Mouse (Mus musculus) hindbrain, embryonic 15.5 days (tissue): Measurements from ENCODE around the gene Mrc2. TPM values are rescaled to one million over a fixed set of nuclear protein-coding genes. Genes with fewer than 3 reads are reported as not detected.

Experiments
- ATAC-seq: fragments of 200-750 bp; cut with Nextera tagmentation; 2 replicates; pipeline ENCODE4 v1.8.0; 2017; ENCODE audit warnings: low read depth, moderate number of reproducible peaks, moderate TSS enrichment; ENCODE audit not compliant: low FRiP score
- H3K27ac ChIP-seq: fragments of 300-500 bp; sonication (generic); replicated peaks from 2 replicates; pipeline ENCODE4 v1.5.1; 2015; ENCODE audit warnings: mild to moderate bottlenecking, inconsistent platforms
- H3K27me3 ChIP-seq: fragments of 300-500 bp; sonication (generic); 2 replicates; pipeline ENCODE4 v1.6.1; 2015; ENCODE audit warnings: control low read depth, inconsistent platforms
- H3K36me3 ChIP-seq: fragments of 300-500 bp; sonication (generic); 2 replicates; pipeline ENCODE4 v1.6.1; 2015; ENCODE audit warnings: control low read depth, inconsistent platforms
- H3K4me1 ChIP-seq: fragments of 300-500 bp; sonication (generic); replicated peaks from 2 replicates; pipeline ENCODE4 v1.6.1; 2015; ENCODE audit warnings: control low read depth, inconsistent platforms
- H3K4me2 ChIP-seq: fragments of 300-500 bp; sonication (generic); 2 replicates; pipeline ENCODE4 v1.6.1; 2015; ENCODE audit warnings: moderate library complexity, mild to moderate bottlenecking, inconsistent platforms
- H3K4me3 ChIP-seq: fragments of 300-500 bp; sonication (generic); 2 replicates; pipeline ENCODE4 v1.5.1; 2015; ENCODE audit warnings: mild to moderate bottlenecking, inconsistent platforms
- H3K9ac ChIP-seq: fragments of 300-500 bp; sonication (generic); 2 replicates; pipeline ENCODE4 v1.6.1; 2015; ENCODE audit warnings: inconsistent platforms
- H3K9me3 ChIP-seq: fragments of 300-500 bp; sonication (generic); 2 replicates; pipeline ENCODE4 v1.6.1; 2016; ENCODE audit warnings: control low read depth, inconsistent platforms
- whole genome bisulfite sequencing: fragments of 180-500 bp; shearing (Covaris S2); methylation state at CpG from one replicate; pipeline ENCODE4 v1.1.7; 2015; 5-methylcytosine and 5-hydroxymethylcytosine counted together
- polyA plus RNA-seq: library from polyadenylated mRNA; unstranded; fragments of >200 nt; fragmentation: Nextera tagmentation; extraction: Ambion mirVana; gene quantifications from 2 replicates; pipeline ENCODE4 v1.2.1, GENCODE M21; 2015

The Mrc2 gene
- polyA plus RNA-seq, 1 experiment from 2014 or later: 5.8 TPM

GRCm38 (mm10) chr11:105371818-105372217 is 79.4 kb downstream of the Mrc2 start:
- no peaks in the 10 kb centered on the region for H3K27me3 ChIP-seq
- 87% methylated on average over 9 of the region's 9 CpGs for WGBS
- no peak for ATAC-seq

GRCm38 (mm10) chr11:105373881-105374280 is 81.4 kb downstream of the Mrc2 start:
- H3K4me3 ChIP-seq: no peak overlapping the region
- no peak for ATAC-seq
- no peaks in the 10 kb centered on the region for H3K36me3 ChIP-seq
- H3K4me1 ChIP-seq: no peaks in the 10 kb centered on the region
- no peaks in the 10 kb centered on the region for H3K9me3 ChIP-seq
- H3K4me2 ChIP-seq: no peak overlapping the region
- 80% methylated on average over 8 of the region's 8 CpGs for WGBS
- no peaks in the 10 kb centered on the region for H3K27me3 ChIP-seq
- H3K9ac ChIP-seq: no peak overlapping the region
- H3K27ac ChIP-seq: no peak overlapping the region

More at GRCm38 (mm10) chr11:105371818-105372217, 79.4 kb downstream of the Mrc2 start:
- H3K9me3 ChIP-seq: no peaks in the 10 kb centered on the region
- H3K4me3 ChIP-seq: no peak overlapping the region
- H3K4me2 ChIP-seq: no peak overlapping the region
- H3K36me3 ChIP-seq: no peaks in the 10 kb centered on the region
- no peak overlapping the region for H3K27ac ChIP-seq
- H3K4me1 ChIP-seq: no peaks in the 10 kb centered on the region
- H3K9ac ChIP-seq: no peak overlapping the region

DNA sequence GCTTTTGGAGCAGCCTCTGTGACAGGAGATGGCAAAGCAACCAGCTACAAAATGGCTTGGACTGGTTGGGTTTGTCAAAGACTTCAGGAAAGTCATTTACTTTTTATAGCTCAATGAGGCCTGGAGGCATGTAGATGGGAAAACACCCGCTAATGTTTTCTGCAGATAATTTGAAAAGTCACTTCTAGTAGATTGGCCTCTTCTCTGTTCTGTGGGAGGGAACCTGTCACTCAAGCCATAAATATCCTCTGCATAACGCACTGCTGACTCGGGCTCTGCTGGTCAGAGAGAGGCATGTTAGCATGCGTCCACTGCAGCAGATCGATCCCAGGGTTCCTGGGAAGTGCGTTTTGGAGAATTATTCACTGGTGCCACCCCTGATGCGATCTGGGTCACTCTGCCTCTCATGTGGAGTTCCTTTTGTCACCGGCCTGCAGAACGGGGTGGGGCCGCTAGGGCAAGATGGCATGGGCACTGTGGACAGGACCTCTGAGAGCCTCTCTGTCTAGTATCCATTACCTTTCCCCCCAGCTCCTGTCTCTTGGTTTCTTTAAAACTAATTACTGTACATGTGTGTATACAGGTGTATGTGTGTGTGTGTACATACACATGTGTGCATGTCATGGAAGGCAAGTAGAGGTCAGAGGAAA is 82.2 kb downstream of the Mrc2 start:
- no peaks in the 10 kb centered on the region for H3K4me1 ChIP-seq
- no peak overlapping the region for H3K9ac ChIP-seq
- H3K27me3 ChIP-seq: no peaks in the 10 kb centered on the region
- H3K4me2 ChIP-seq: no peak overlapping the region
- 68% methylated on average over 10 of the region's 10 CpGs for WGBS
- H3K4me3 ChIP-seq: no peak overlapping the region
- ATAC-seq: no peak
- no peaks in the 10 kb centered on the region for H3K9me3 ChIP-seq
- no peak overlapping the region for H3K27ac ChIP-seq
- no peaks in the 10 kb centered on the region for H3K36me3 ChIP-seq

GRCm38 (mm10) chr11:105375821-105376235 is 83.4 kb downstream of the Mrc2 start:
- Histone ChIP-seq H3K4me2 (no peak overlapping the region), H3K4me3 (no peak overlapping the region), H3K9ac (no peak overlapping the region), H3K36me3 (no peaks in the 10 kb centered on the region), H3K27ac (no peak overlapping the region), H3K4me1 (no peaks in the 10 kb centered on the region), H3K9me3 (no peaks in the 10 kb centered on the region), H3K27me3 (no peaks in the 10 kb centered on the region)
- 86% methylated on average over 1 of the region's 1 CpGs for WGBS
- ATAC-seq: no peak

- Histone ChIP-seq H3K9me3 (no peaks in the 10 kb centered on the region), H3K27ac (no peak overlapping the region), H3K36me3 (no peaks in the 10 kb centered on the region), H3K4me2 (no peak overlapping the region), H3K4me1 (peaks cover 10% of the 10 kb centered on the region), H3K27me3 (no peaks in the 10 kb centered on the region), H3K4me3 (no peak overlapping the region), H3K9ac (no peak overlapping the region)
- no peak for ATAC-seq
- WGBS: 82% methylated on average over 9 of the region's 9 CpGs
Measured at GRCm38 (mm10) chr11:105385266-105385665, 92.8 kb downstream of the Mrc2 start.

GRCm38 (mm10) chr11:105388636-105389035 is 96.2 kb downstream of the Mrc2 start:
- Histone ChIP-seq H3K4me2 (no peak overlapping the region), H3K9me3 (no peaks in the 10 kb centered on the region), H3K4me1 (peaks cover 10% of the 10 kb centered on the region), H3K4me3 (no peak overlapping the region), H3K36me3 (no peaks in the 10 kb centered on the region), H3K27me3 (no peaks in the 10 kb centered on the region), H3K27ac (peak overlapping the region; percentile 5; the same call in 1 of the 2 replicates), H3K9ac (no peak overlapping the region)
- WGBS: 32% methylated on average over 2 of the region's 2 CpGs
- ATAC-seq: no peak

DNA sequence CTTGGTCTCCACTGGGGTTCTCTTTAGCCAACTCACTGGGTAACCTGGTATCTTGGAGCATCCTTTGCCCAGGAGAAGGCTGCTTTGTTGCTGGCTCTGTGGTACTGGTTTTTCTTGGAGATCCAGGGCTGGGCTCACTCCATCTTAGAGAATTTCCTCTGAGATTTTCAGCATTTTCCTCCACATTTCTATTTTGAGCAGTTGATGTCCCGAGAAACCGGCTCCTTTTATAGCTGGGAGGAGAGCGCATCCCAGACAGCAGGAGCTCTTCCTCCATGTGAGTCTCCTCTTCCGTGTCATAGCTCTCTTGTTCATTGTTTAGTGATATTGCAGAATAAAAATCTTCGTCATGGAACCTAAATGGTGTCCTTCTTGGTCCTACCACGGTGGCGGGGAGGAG is 97.8 kb downstream of the Mrc2 start:
- Histone ChIP-seq H3K4me3 (no peak overlapping the region), H3K9ac (no peak overlapping the region), H3K9me3 (no peaks in the 10 kb centered on the region), H3K27me3 (no peaks in the 10 kb centered on the region), H3K27ac (no peak overlapping the region), H3K4me2 (no peak overlapping the region), H3K36me3 (no peaks in the 10 kb centered on the region), H3K4me1 (peaks cover 10% of the 10 kb centered on the region)
- ATAC-seq: no peak
- WGBS: 89% methylated on average over 7 of the region's 7 CpGs

Other genes with a start within 250 kb of the Mrc2 start
- 0.18 and 0.21 TPM in 2 replicates for gene Efcab3, start 229.1 kb upstream of the Mrc2 start, polyA plus RNA-seq
- 29.3 and 29.5 TPM in 2 replicates for gene Mettl2, start 166.2 kb upstream of the Mrc2 start, polyA plus RNA-seq
- not detected in 2 replicates for gene Gm10842, start 145.8 kb upstream of the Mrc2 start, polyA plus RNA-seq
- gene Tlk2, start 113.8 kb upstream of the Mrc2 start, polyA plus RNA-seq: 18.9 and 19.5 TPM in 2 replicates
- 0.32 and 0.46 TPM in 2 replicates for gene March10, start 164.1 kb downstream of the Mrc2 start, polyA plus RNA-seq